Mouse (Mus musculus): ENCODE measurements around the gene Kcnk4.

Kcnk4 gene

GRCm38 (mm10) chr19:6968491-6969271, 34.4 kb upstream of the Kcnk4 start:
- DNase-seq (ENCODE audit: low spot score), result no peak

GRCm38 (mm10) chr19:6956461-6956860, 22.1 kb upstream of the Kcnk4 start:
- DNase-seq (ENCODE audit: low spot score), result no peak

- DNase-seq (ENCODE audit: low spot score), result no peak
Observed at GRCm38 (mm10) chr19:6955424-6955823, 21.1 kb upstream of the Kcnk4 start.

GRCm38 (mm10) chr19:6954046-6954445, 19.7 kb upstream of the Kcnk4 start:
- DNase-seq (ENCODE audit: low spot score), result no peak

- no peak for DNase-seq (ENCODE audit: low spot score)
Observed at GRCm38 (mm10) chr19:6952712-6953037, 18.4 kb upstream of the Kcnk4 start.

GRCm38 (mm10) chr19:6951994-6952711, 17.8 kb upstream of the Kcnk4 start:
- DNase-seq (ENCODE audit: low spot score), result peak; percentile 60

GRCm38 (mm10) chr19:6951381-6951968, 17.2 kb upstream of the Kcnk4 start:
- peak; percentile 70 for DNase-seq (ENCODE audit: low spot score)

- DNase-seq (ENCODE audit: low spot score), result peak; percentile 52
Observed at GRCm38 (mm10) chr19:6950613-6951153, 16.4 kb upstream of the Kcnk4 start.

- no peak for DNase-seq (ENCODE audit: low spot score)
Observed at GRCm38 (mm10) chr19:6949951-6950350, 15.6 kb upstream of the Kcnk4 start.

GRCm38 (mm10) chr19:6949532-6949931, 15.2 kb upstream of the Kcnk4 start:
- no peak for DNase-seq (ENCODE audit: low spot score)

GRCm38 (mm10) chr19:6948186-6948585, 13.9 kb upstream of the Kcnk4 start:
- DNase-seq (ENCODE audit: low spot score), result no peak

- DNase-seq (ENCODE audit: low spot score), result no peak
Observed at GRCm38 (mm10) chr19:6947742-6948141, 13.4 kb upstream of the Kcnk4 start.

GRCm38 (mm10) chr19:6943709-6944108, 9.4 kb upstream of the Kcnk4 start:
- no peak for DNase-seq (ENCODE audit: low spot score)

- no peak for DNase-seq (ENCODE audit: low spot score)
Observed at GRCm38 (mm10) chr19:6942764-6943163, 8.4 kb upstream of the Kcnk4 start.

- DNase-seq (ENCODE audit: low spot score), result peak; percentile 78
Observed at GRCm38 (mm10) chr19:6942249-6942691, 8.0 kb upstream of the Kcnk4 start, which contains the start of gene Gpr137. Gpr137 (minus strand) TSS chr19:6942480.

- DNase-seq (ENCODE audit: low spot score), result peak; percentile 98
Observed at GRCm38 (mm10) chr19:6941372-6942248, 7.3 kb upstream of the Kcnk4 start, which contains the start of gene Bad. Bad (plus strand) TSS chr19:6941861.

- DNase-seq (ENCODE audit: low spot score), result no peak
Observed at GRCm38 (mm10) chr19:6940396-6941351, 6.4 kb upstream of the Kcnk4 start.

- no peak for DNase-seq (ENCODE audit: low spot score)
Observed at GRCm38 (mm10) chr19:6939106-6940002, 5.0 kb upstream of the Kcnk4 start.
